Mouse (Mus musculus) liver, embryonic 14.5 days (tissue): ENCODE measurements at regions not wholly inside any gene's neighbourhood (a gene's known extent, or its start where the extent isn't known, plus 50 kb on each side); places are given as distances from the start of the nearest gene placed in this dataset.

Experiments used
- CTCF ChIP-seq: IDR thresholded peaks from 2 replicates; pipeline ENCODE4 v1.5.1; 2016; ENCODE audit warnings: antibody characterized with exemption, low read depth, control low read depth
- EP300 ChIP-seq: IDR thresholded peaks from 2 replicates; pipeline ENCODE4 v1.6.1; 2016; ENCODE audit warnings: antibody characterized with exemption, low read depth

- TF ChIP-seq CTCF (no peak), EP300 (no peak)
These were observed 763.5 kb upstream of the Car8 start for GRCm38 (mm10) chr4:9002380-9002779.
